Comparison of ENCODE assay signal across 7 mouse cellular contexts in genomic region chr11:31550747-31551613, GRCm38 (mm10).
DNase-seq lines count a peak whose midpoint lies in the region; ATAC-seq and TF ChIP-seq lines count a peak whose summit lies in the region.

No protein-coding gene starts in this region.

- H3K4me2 ChIP-seq in kidney, postnatal 0 days (ENCODE audit: low read length) = no peak overlapping the region
- no peak overlapping the region for H3K4me2 ChIP-seq in stomach, embryonic 16.5 days (ENCODE audit: low read depth, low read length)

- 0 out of 2 replicates have a peak, but pooled peaks have one; percentile 6 for ATAC-seq in kidney, postnatal 0 days (replicated peaks; ENCODE audit: low FRiP score, low read depth)
- ATAC-seq in stomach, embryonic 16.5 days (ENCODE audit: insufficient read depth, low FRiP score) = peak; percentile 69; the same call in 1 of the 2 replicates

- intact Hi-C loops in gastrocnemius, postnatal 36 days (cut with DNase I) = no loop called here

- H3K9ac ChIP-seq in kidney, postnatal 0 days (ENCODE audit: low read depth, low read length) = no peak overlapping the region
- no peak overlapping the region for H3K9ac ChIP-seq in stomach, embryonic 16.5 days (ENCODE audit: low read length)

- no peaks in the 10 kb centered on the region for H3K27me3 ChIP-seq in kidney, postnatal 0 days (ENCODE audit: insufficient read depth, low read length)
- no peaks in the 10 kb centered on the region for H3K27me3 ChIP-seq in stomach, embryonic 16.5 days (ENCODE audit: control insufficient read depth, insufficient read depth, low read length)

- no peaks in the 10 kb centered on the region for H3K9me3 ChIP-seq in kidney, postnatal 0 days (replicated peaks; ENCODE audit: low read length)
- no peaks in the 10 kb centered on the region for H3K9me3 ChIP-seq in stomach, embryonic 16.5 days (replicated peaks; ENCODE audit: control insufficient read depth, low read length)

- no peaks in the 10 kb centered on the region for H3K36me3 ChIP-seq in kidney, postnatal 0 days (ENCODE audit: insufficient read depth, low read length)
- H3K36me3 ChIP-seq in stomach, embryonic 16.5 days (ENCODE audit: control insufficient read depth, insufficient read depth, low read length) = no peaks in the 10 kb centered on the region

- no peak overlapping the region for H3K4me3 ChIP-seq in kidney, postnatal 0 days (replicated peaks; ENCODE audit: low read depth, low read length)
- no peak overlapping the region for H3K4me3 ChIP-seq in stomach, embryonic 16.5 days (replicated peaks; ENCODE audit: low read length)

- no peak overlapping the region for H3K27ac ChIP-seq in kidney, postnatal 0 days
- peak overlapping the region; percentile 14; the same call in 1 of the 2 replicates for H3K27ac ChIP-seq in stomach, embryonic 16.5 days (ENCODE audit: low read length)

- DNase-seq in Muller cell, postnatal 12 days (ENCODE audit: inconsistent ontology term) = peak; percentile 87
- DNase-seq in cerebellum, adult 11-12 months = peak; percentile 4
- DNase-seq in gastrocnemius, postnatal 36 days = peak; percentile 50 to 61
- DNase-seq in kidney, postnatal 0 days (ENCODE audit: low spot score) = peak; percentile 43
- DNase-seq in left cerebral cortex, adult 18-20 months (ENCODE audit: low spot score in 2 of 2) = no peak
- no peak for DNase-seq in spleen, postnatal 4 days (ENCODE audit: low spot score in 2 of 2)

- 32% methylated on average over 6 of the region's 6 CpGs for WGBS in kidney, postnatal 0 days
- 50% methylated on average over 6 of the region's 6 CpGs for WGBS in stomach, embryonic 16.5 days

- no peaks in the 10 kb centered on the region; the same call in 1 of the 2 replicates for H3K4me1 ChIP-seq in kidney, postnatal 0 days (replicated peaks; ENCODE audit: insufficient read depth, low read length)
- H3K4me1 ChIP-seq in stomach, embryonic 16.5 days (ENCODE audit: control insufficient read depth, insufficient read depth, low read length) = 0 out of 2 replicates have a peak, but pooled peaks cover 3% of the 10 kb centered on the region

- TF ChIP-seq CTCF in kidney, postnatal 0 days (IDR thresholded peaks at IDR 0.05; ENCODE audit: low read depth) = no peak

Comparison
In these comparisons a context has a peak if more than half of its experiments do, and no peak if none do; other contexts are left out.
1. DNase-seq: peak in Muller cell, postnatal 12 days (single experiment), cerebellum, adult 11-12 months (single experiment), gastrocnemius, postnatal 36 days (2 of 2) and kidney, postnatal 0 days (single experiment); none in left cerebral cortex, adult 18-20 months (0 of 2) and spleen, postnatal 4 days (0 of 2).